Mouse (Mus musculus): ENCODE results near the gene Pla2g10.

DNA sequence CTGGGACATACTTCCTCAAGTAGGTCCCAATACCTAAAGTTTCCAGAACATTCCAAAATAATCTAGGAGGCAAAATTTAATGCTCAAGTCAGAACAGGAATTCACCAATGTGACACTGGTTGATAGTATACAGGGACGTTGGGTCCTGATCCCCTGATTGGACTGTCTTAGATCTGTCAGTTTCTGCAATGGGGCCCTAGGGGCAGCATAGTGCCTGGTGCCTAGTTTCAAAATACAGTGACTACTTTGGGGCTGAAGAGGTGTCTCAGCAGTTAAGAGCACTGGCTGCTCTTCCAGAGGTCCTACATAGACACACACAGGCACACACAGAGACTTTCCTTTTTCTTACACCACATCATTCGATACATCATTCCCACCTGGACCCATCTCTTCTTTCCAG is 10.1 kb upstream of the Pla2g10 start:
- TF ChIP-seq POLR2A (IDR thresholded peaks at IDR 0.05; ENCODE audit: borderline replicate concordance, low read depth, low read length) (no peak), CTCF (IDR thresholded peaks at IDR 0.05; ENCODE audit: low read depth, low read length) (no peak)

All from bone marrow macrophage, adult 2 months (primary cell).